Mouse (Mus musculus): ENCODE results near the gene Ccdc154. TPM values are rescaled to one million over a fixed set of nuclear protein-coding genes. Genes with fewer than 3 reads are reported as not detected.
"Not testable (repeated sequence)": the region's sequence is repeated elsewhere in the genome, so short reads cannot be mapped to it uniquely, and the experiment has no call there.

Ccdc154 gene
- under 1 TPM; 0.14 TPM for total RNA-seq (2021)

GRCm38 (mm10) chr17:25162161-25162560 is at the start of gene Ccdc154:
TSS of gene Ccdc154 (plus strand) at chr17:25162461.
- intact Hi-C loops (cut with DNase I): no loop called here
- no peak for DNase-seq (ENCODE audit: low spot score in 2 of 2)

GRCm38 (mm10) chr17:25114908-25115645 is 47.2 kb upstream of the Ccdc154 start:
- no peak for DNase-seq (ENCODE audit: low spot score in 2 of 2)
- intact Hi-C loops (cut with DNase I): no loop called here

GRCm38 (mm10) chr17:25115664-25116432 is 46.4 kb upstream of the Ccdc154 start, which contains the start of gene Telo2:
TSS of gene Telo2 (minus strand) at chr17:25115967.
- DNase-seq (ENCODE audit: low spot score in 2 of 2): peak; percentile 92 to 93
- intact Hi-C loops (cut with DNase I): loop anchor here (2.0 kb wide), 2 partner anchors 17 to 69 kb away; partner anchors contain the start of genes BC003965 and Clcn7

- DNase-seq (ENCODE audit: low spot score in 2 of 2): peak in 1 of 2 experiments; percentile 13
Observed at GRCm38 (mm10) chr17:25117263-25117662, 45.0 kb upstream of the Ccdc154 start.

GRCm38 (mm10) chr17:25120406-25120805 is 41.9 kb upstream of the Ccdc154 start, which contains the start of gene Ptx4:
TSS of gene Ptx4 (plus strand) at chr17:25120760.
- DNase-seq (ENCODE audit: low spot score in 2 of 2): no peak
- intact Hi-C loops (cut with DNase I): no loop called here

More at GRCm38 (mm10) chr17:25117263-25117662, 45.0 kb upstream of the Ccdc154 start:
- intact Hi-C loops (cut with DNase I): loop anchor here (2.0 kb wide), 2 partner anchors 16 to 68 kb away; partner anchors contain the start of genes BC003965 and Clcn7

GRCm38 (mm10) chr17:25123979-25124378 is 38.3 kb upstream of the Ccdc154 start:
- intact Hi-C loops (cut with DNase I): no loop called here
- DNase-seq (ENCODE audit: low spot score in 2 of 2): no peak

GRCm38 (mm10) chr17:25125442-25126060 is 36.7 kb upstream of the Ccdc154 start:
- DNase-seq (ENCODE audit: low spot score in 2 of 2); intact Hi-C loops (cut with DNase I): not testable (repeated sequence)

- intact Hi-C loops (cut with DNase I): no loop called here
Observed at GRCm38 (mm10) chr17:25127079-25127478, 35.2 kb upstream of the Ccdc154 start.

GRCm38 (mm10) chr17:25127681-25128080 is 34.6 kb upstream of the Ccdc154 start:
- intact Hi-C loops (cut with DNase I): no loop called here
- DNase-seq (ENCODE audit: low spot score in 2 of 2): no peak

More at GRCm38 (mm10) chr17:25127079-25127478, 35.2 kb upstream of the Ccdc154 start:
- peak in 1 of 2 experiments; percentile 9 for DNase-seq (ENCODE audit: low spot score in 2 of 2)

GRCm38 (mm10) chr17:25130060-25130459 is 32.2 kb upstream of the Ccdc154 start:
- intact Hi-C loops (cut with DNase I): no loop called here
- no peak for DNase-seq (ENCODE audit: low spot score in 2 of 2)

GRCm38 (mm10) chr17:25133275-25133698 is 29.0 kb upstream of the Ccdc154 start, which contains the start of gene Clcn7:
TSS of gene Clcn7 (plus strand) at chr17:25133391.
- intact Hi-C loops (cut with DNase I): loop anchor here (1.0 to 2.0 kb wide), 2 partner anchors 16 to 51 kb away; partner anchors contain the start of gene BC003965
- peak; percentile 95 to 97 for DNase-seq (ENCODE audit: low spot score in 2 of 2)

- DNase-seq (ENCODE audit: low spot score in 2 of 2): no peak
- intact Hi-C loops (cut with DNase I): no loop called here
Observed at GRCm38 (mm10) chr17:25135622-25136021, 26.6 kb upstream of the Ccdc154 start.

GRCm38 (mm10) chr17:25138803-25139202 is 23.5 kb upstream of the Ccdc154 start:
- no peak for DNase-seq (ENCODE audit: low spot score in 2 of 2)
- intact Hi-C loops (cut with DNase I): no loop called here

GRCm38 (mm10) chr17:25139960-25140359 is 22.3 kb upstream of the Ccdc154 start:
- no peak for DNase-seq (ENCODE audit: low spot score in 2 of 2)
- intact Hi-C loops (cut with DNase I): no loop called here

GRCm38 (mm10) chr17:25163387-25163786 is 1.1 kb downstream of the Ccdc154 start:
- intact Hi-C loops (cut with DNase I): no loop called here
- DNase-seq (ENCODE audit: low spot score in 2 of 2): no peak

- no peak for DNase-seq (ENCODE audit: low spot score in 2 of 2)
- intact Hi-C loops (cut with DNase I): no loop called here
Observed at GRCm38 (mm10) chr17:25164770-25165169, 2.5 kb downstream of the Ccdc154 start.

GRCm38 (mm10) chr17:25165970-25166671 is 3.9 kb downstream of the Ccdc154 start:
- DNase-seq (ENCODE audit: low spot score in 2 of 2): no peak
- intact Hi-C loops (cut with DNase I): no loop called here

- intact Hi-C loops (cut with DNase I): no loop called here
- no peak for DNase-seq (ENCODE audit: low spot score in 2 of 2)
Observed at GRCm38 (mm10) chr17:25169706-25170105, 7.4 kb downstream of the Ccdc154 start.

GRCm38 (mm10) chr17:25172558-25172957 is 10.3 kb downstream of the Ccdc154 start:
- intact Hi-C loops (cut with DNase I): no loop called here
- DNase-seq (ENCODE audit: low spot score in 2 of 2): no peak

Data from left cerebral cortex, postnatal 25 days (tissue).